Mouse (Mus musculus) telencephalon, adult 2 months (tissue): ENCODE measurements at regions not wholly inside any gene's neighbourhood (a gene's known extent, or its start where the extent isn't known, plus 50 kb on each side); places are given as distances from the start of the nearest gene placed in this dataset.
A peak's percentile ranks its signal among the peaks of the same experiment; 100 is the strongest.

Experiments
- DNase-seq: peaks from one replicate; pipeline ENCODE4 v3.0.0-alpha.2; 2011; ENCODE audit warnings: low read depth, low spot score

- no peak for DNase-seq
Measured at GRCm38 (mm10) chr9:68463637-68464304, 189.8 kb upstream of the Rora start.

- DNase-seq = no peak
Measured at GRCm38 (mm10) chr9:68466671-68467070, 186.9 kb upstream of the Rora start.

- no peak for DNase-seq
Measured at GRCm38 (mm10) chr9:68476391-68476790, 177.2 kb upstream of the Rora start.

- peak; percentile 8 for DNase-seq
Measured at GRCm38 (mm10) chr9:68477466-68477865, 176.1 kb upstream of the Rora start.

GRCm38 (mm10) chr9:68486646-68487045 lies 166.9 kb upstream of the Rora start:
- DNase-seq = no peak

GRCm38 (mm10) chr9:68491151-68491550 lies 162.4 kb upstream of the Rora start:
- no peak for DNase-seq

GRCm38 (mm10) chr9:68521218-68521617 lies 132.4 kb upstream of the Rora start:
- DNase-seq = peak; percentile 3

GRCm38 (mm10) chr9:68561767-68562552 lies 91.6 kb upstream of the Rora start:
- DNase-seq = no peak

GRCm38 (mm10) chr9:68563206-68563605 lies 90.4 kb upstream of the Rora start:
- DNase-seq = no peak

- no peak for DNase-seq
Measured at GRCm38 (mm10) chr9:68585751-68586150, 67.8 kb upstream of the Rora start.

- peak; percentile 31 for DNase-seq
Measured at GRCm38 (mm10) chr9:68591023-68591422, 62.6 kb upstream of the Rora start.

GRCm38 (mm10) chr9:68592976-68593375 lies 60.6 kb upstream of the Rora start:
- no peak for DNase-seq

- no peak for DNase-seq
Measured at GRCm38 (mm10) chr9:68594586-68594985, 59.0 kb upstream of the Rora start.
